Mouse (Mus musculus) adrenal gland, postnatal 10 days (tissue): ENCODE data around the gene Nkain1. TPM values are rescaled to one million over a fixed set of nuclear protein-coding genes. Genes with fewer than 3 reads are reported as not detected.

Experiments used
- total RNA-seq, 2 experiments: library from RNA; stranded (reverse); gene quantifications; 2 replicates each; pipeline ENCODE4 v1.2.3; 2021

Gene Nkain1
- total RNA-seq, 2 experiments from 2014 or later = 5.8 to 6.0 TPM

Other genes with a start within 250 kb of the Nkain1 start
- gene Zcchc17, start 214.2 kb downstream of the Nkain1 start, total RNA-seq = 10 to 100 TPM; 35.5 to 38.7 TPM
- 10 to 100 TPM; 35.3 to 39.0 TPM for gene Snrnp40, start 214.0 kb downstream of the Nkain1 start, total RNA-seq
- 10 to 100 TPM; 68.9 to 81.9 TPM for gene Pum1, start 89.1 kb upstream of the Nkain1 start, total RNA-seq
- 100 to 1,000 TPM; 149 to 179 TPM for gene Sdc3, start 218.4 kb upstream of the Nkain1 start, total RNA-seq